Mouse (Mus musculus) embryonic facial prominence, embryonic 14.5 days (tissue): ENCODE measurements around the gene Cfap61. TPM values are rescaled to one million over a fixed set of nuclear protein-coding genes. Genes with fewer than 3 reads are reported as not detected.

Experiments
- ATAC-seq: fragments of 200-750 bp; cut with Nextera tagmentation; 2 replicates; pipeline ENCODE4 v1.8.0; 2017; ENCODE audit warnings: low read depth, moderate number of reproducible peaks, moderate TSS enrichment
- DNase-seq: peaks from one replicate; pipeline ENCODE4 v3.0.0-alpha.2; 2015; ENCODE audit warnings: low spot score
- H3K27ac ChIP-seq: fragments of 300-500 bp; sonication (generic); replicated peaks from 2 replicates; pipeline ENCODE4 v1.5.1; 2014; ENCODE audit warnings: low read depth, mild to moderate bottlenecking, low read length, moderate library complexity
- H3K27me3 ChIP-seq: fragments of 300-500 bp; sonication (generic); replicated peaks from 2 replicates; pipeline ENCODE4 v1.6.1; 2014; ENCODE audit warnings: low read length; ENCODE audit not compliant: control insufficient read depth, insufficient read depth
- H3K36me3 ChIP-seq: fragments of 300-500 bp; sonication (generic); 2 replicates; pipeline ENCODE4 v1.6.1; 2014; ENCODE audit warnings: low read length, mixed read lengths; ENCODE audit not compliant: control insufficient read depth, insufficient read depth
- H3K4me1 ChIP-seq: fragments of 300-500 bp; sonication (generic); 2 replicates; pipeline ENCODE4 v1.6.1; 2014; ENCODE audit warnings: antibody characterized with exemption, low read length; ENCODE audit not compliant: control insufficient read depth, insufficient read depth
- H3K4me2 ChIP-seq: fragments of 300-500 bp; sonication (generic); 2 replicates; pipeline ENCODE4 v1.6.1; 2014; ENCODE audit warnings: low read depth, mild to moderate bottlenecking, low read length, moderate library complexity, mixed read lengths
- H3K4me3 ChIP-seq: fragments of 300-500 bp; sonication (generic); 2 replicates; pipeline ENCODE4 v1.5.1; 2014; ENCODE audit warnings: low read depth, mild to moderate bottlenecking, low read length
- H3K9ac ChIP-seq: fragments of 300-500 bp; sonication (generic); 2 replicates; pipeline ENCODE4 v1.6.1; 2014; ENCODE audit warnings: low read depth, mild to moderate bottlenecking, low read length, moderate library complexity, mixed read lengths
- H3K9me3 ChIP-seq: fragments of 300-500 bp; sonication (generic); 2 replicates; pipeline ENCODE4 v1.6.1; 2016; ENCODE audit warnings: low read length; ENCODE audit not compliant: control insufficient read depth
- WGBS: fragments of 180-500 bp; shearing (Covaris S2); extraction: QIAGEN DNeasy Blood & Tissue Kit; methylation state at CpG from one replicate; pipeline ENCODE4 v1.1.7; 2014; 5-methylcytosine and 5-hydroxymethylcytosine counted together
- polyA plus RNA-seq: library from polyadenylated mRNA; unstranded; fragments of >200 nt; fragmentation: Nextera tagmentation; extraction: Ambion mirVana; gene quantifications from 2 replicates; pipeline ENCODE4 v1.2.1, GENCODE M21; 2014

The Cfap61 gene
- polyA plus RNA-seq, 1 experiment from 2014 or later, result 2.0 TPM

DNA sequence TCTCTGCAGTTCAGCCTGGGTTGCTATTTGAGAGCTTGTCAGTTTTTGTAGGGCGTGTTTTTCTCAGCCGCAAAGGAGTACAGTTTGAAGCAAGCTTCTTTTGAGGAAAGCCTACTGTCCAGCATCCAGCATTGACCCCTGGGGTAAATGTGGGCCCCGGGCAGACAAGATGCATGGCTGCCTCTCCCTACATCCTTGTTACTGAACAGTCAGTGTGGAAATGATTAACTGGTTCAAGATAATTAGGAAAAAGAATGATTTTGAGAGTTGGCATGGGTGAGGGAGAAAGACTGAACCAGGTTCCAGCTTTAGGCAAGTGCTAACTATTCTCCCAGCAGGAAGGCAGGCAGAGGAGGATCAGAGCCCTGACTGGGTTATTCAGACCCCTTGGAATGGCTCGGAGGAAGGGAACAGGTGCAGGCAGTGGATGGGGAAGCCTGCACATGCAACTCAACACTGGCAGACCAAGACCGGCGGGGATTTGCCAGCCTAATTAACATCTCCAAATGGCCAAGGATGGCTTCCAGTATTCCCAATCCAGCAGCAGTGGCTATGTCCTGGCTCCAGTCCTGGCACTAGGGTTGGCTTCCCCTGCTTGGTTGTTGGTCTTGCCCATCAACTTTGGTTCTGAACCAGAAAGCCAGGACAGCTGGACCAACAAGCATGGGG, 315.8 kb downstream of the Cfap61 start:
- no peak overlapping the region for H3K9ac ChIP-seq
- no peaks in the 10 kb centered on the region for H3K36me3 ChIP-seq
- 73% methylated on average over 6 of the region's 6 CpGs for WGBS
- H3K27me3 ChIP-seq, result no peaks in the 10 kb centered on the region
- ATAC-seq (no peak), DNase-seq (no peak)
- H3K4me2 ChIP-seq, result no peak overlapping the region
- no peak overlapping the region for H3K4me3 ChIP-seq
- H3K27ac ChIP-seq, result no peak overlapping the region
- H3K4me1 ChIP-seq, result peaks cover 10% of the 10 kb centered on the region; the same call in 1 of the 2 replicates
- no peaks in the 10 kb centered on the region for H3K9me3 ChIP-seq

DNA sequence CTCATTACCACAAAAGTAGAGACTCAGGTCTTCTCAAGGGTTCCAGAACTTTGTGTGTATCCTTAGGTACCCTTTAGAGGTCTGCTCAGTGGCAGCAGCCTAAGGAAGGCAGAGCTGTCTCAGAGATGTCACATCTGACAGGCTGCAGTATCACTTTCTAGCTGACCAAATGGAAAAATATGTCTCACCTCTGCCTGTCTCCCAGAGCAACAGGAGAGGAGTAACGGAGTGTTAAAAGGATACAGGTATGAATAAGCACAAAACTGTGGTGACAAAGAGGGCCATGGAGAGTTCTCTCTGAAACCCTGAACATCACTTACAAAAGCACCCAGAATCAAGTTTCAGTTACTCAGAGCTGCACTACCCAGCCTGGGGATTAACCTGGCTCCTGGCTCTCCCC, 319.8 kb downstream of the Cfap61 start:
- no peaks in the 10 kb centered on the region for H3K27me3 ChIP-seq
- 0 out of 2 replicates have a peak, but pooled peaks cover 4% of the 10 kb centered on the region for H3K4me1 ChIP-seq
- no peak overlapping the region for H3K27ac ChIP-seq
- no peak overlapping the region for H3K9ac ChIP-seq
- H3K4me2 ChIP-seq, result no peak overlapping the region
- H3K4me3 ChIP-seq, result no peak overlapping the region
- no peaks in the 10 kb centered on the region for H3K36me3 ChIP-seq
- ATAC-seq (no peak), DNase-seq (no peak)
- WGBS, result 90% methylated on average over 1 of the region's 1 CpGs
- H3K9me3 ChIP-seq, result no peaks in the 10 kb centered on the region

DNA sequence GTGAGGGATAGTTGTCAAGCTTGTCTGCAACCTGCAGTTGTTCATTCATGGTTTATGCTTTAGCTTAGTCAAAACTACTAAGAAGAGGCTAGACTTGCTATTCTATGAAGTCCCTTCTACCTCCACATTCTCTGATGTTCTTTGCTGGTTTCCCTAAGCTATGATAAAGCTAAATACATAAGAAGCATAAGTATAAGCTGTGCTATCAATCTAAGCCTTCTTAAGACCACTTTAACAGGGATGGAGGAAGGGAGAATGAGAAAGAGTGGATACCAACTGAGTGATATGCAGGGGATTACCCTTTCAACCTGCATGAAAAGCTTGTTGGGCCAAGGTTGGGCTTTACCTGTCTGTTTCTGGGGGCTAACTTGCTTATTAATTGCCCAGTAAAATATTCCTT, 321.1 kb downstream of the Cfap61 start:
- no peak for DNase-seq
- 0 out of 2 replicates have a peak, but pooled peaks cover 4% of the 10 kb centered on the region for H3K4me1 ChIP-seq
- ATAC-seq, result no peak

DNA sequence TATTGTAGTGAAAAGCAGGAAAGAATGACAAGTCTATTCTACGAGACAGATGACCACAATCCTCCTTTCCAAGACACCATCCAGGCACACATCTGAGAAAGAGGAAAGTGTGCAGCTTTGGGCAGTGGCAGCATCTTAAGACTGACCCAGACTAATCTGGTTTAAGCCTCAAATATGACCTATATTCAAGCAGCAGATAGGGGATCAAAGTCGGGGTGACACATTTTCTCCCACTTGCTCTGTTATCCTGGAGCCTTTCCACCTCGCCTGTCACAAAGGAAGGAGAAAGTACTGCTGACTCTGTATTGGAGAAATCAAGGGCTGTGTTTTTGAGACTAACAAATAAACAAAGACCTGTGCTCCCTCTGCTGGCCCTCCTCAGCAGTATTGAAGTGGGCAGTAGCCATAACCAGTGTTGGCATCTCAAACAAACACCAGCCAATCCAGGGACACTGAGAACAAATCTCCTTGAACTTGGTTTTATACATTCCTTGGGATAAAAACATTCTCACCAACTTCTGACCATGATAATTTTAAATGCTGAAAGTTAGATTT, 321.8 kb downstream of the Cfap61 start:
- 68% methylated on average over 3 of the region's 3 CpGs for WGBS
- Histone ChIP-seq H3K4me1 (0 out of 2 replicates have a peak, but pooled peaks cover 4% of the 10 kb centered on the region), H3K9ac (no peak overlapping the region), H3K36me3 (no peaks in the 10 kb centered on the region), H3K27ac (no peak overlapping the region), H3K9me3 (no peaks in the 10 kb centered on the region), H3K27me3 (no peaks in the 10 kb centered on the region), H3K4me2 (no peak overlapping the region), H3K4me3 (no peak overlapping the region)
- 0 out of 2 replicates have a peak, but pooled peaks have one; percentile 27 for ATAC-seq
- DNase-seq, result peak; percentile 26

More for the DNA sequence above, 321.1 kb downstream of the Cfap61 start:
- no peak overlapping the region for H3K4me3 ChIP-seq
- H3K4me2 ChIP-seq, result no peak overlapping the region
- no peak overlapping the region for H3K27ac ChIP-seq
- no peaks in the 10 kb centered on the region for H3K9me3 ChIP-seq
- H3K9ac ChIP-seq, result no peak overlapping the region
- no peaks in the 10 kb centered on the region for H3K36me3 ChIP-seq
- H3K27me3 ChIP-seq, result no peaks in the 10 kb centered on the region

DNA sequence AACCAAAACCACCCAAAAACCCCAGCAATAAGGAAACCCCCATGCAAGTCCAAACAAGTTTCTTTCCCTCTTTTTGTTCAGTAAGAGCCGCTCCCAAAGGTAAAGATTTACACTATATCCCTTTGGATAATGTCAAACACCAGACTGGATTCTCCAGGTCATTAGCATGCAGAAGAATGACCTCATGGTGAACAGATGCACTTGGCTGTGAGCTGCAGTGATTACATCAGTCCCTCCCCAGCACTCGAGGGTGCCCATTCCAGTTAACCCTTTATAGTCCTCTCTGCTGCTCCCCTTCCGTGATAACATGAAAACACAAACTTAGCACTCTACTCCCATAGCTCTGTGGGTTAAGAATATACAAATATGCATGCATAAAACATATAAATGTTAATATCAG, 322.5 kb downstream of the Cfap61 start:
- no peak overlapping the region for H3K9ac ChIP-seq
- no peaks in the 10 kb centered on the region for H3K9me3 ChIP-seq
- WGBS, result 33% methylated on average over 3 of the region's 3 CpGs
- DNase-seq, result peak; percentile 60
- ATAC-seq, result no peak
- H3K27me3 ChIP-seq, result no peaks in the 10 kb centered on the region
- no peak overlapping the region for H3K27ac ChIP-seq
- H3K4me1 ChIP-seq, result 0 out of 2 replicates have a peak, but pooled peaks cover 4% of the 10 kb centered on the region
- no peak overlapping the region for H3K4me3 ChIP-seq
- no peaks in the 10 kb centered on the region for H3K36me3 ChIP-seq
- no peak overlapping the region for H3K4me2 ChIP-seq

DNA sequence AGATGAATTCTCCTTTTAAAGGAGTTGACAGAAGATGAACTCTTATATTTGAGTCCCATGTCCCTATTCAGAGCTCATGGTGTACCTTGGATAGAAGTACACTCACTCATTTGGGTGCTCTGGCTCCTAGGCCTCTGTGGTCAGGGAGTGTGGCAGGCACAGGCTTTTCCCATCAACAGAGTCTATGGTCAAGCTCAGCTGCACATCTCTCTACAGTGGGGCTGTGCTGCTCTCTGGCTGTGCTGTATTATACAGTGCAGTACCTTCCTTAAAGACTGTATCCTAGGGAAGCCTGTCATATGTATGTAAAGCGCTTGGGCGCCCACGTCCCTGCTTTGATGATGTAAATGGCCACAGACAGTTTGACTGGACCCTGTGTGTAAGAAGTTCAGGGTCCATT, 323.0 kb downstream of the Cfap61 start:
- H3K4me1 ChIP-seq, result 0 out of 2 replicates have a peak, but pooled peaks cover 4% of the 10 kb centered on the region
- no peak overlapping the region for H3K4me2 ChIP-seq
- H3K27me3 ChIP-seq, result no peaks in the 10 kb centered on the region
- no peak overlapping the region for H3K27ac ChIP-seq
- H3K4me3 ChIP-seq, result no peak overlapping the region
- whole genome bisulfite sequencing, result 80% methylated on average over 3 of the region's 3 CpGs
- DNase-seq (no peak), ATAC-seq (no peak)
- H3K9me3 ChIP-seq, result no peaks in the 10 kb centered on the region
- H3K36me3 ChIP-seq, result no peaks in the 10 kb centered on the region
- no peak overlapping the region for H3K9ac ChIP-seq

DNA sequence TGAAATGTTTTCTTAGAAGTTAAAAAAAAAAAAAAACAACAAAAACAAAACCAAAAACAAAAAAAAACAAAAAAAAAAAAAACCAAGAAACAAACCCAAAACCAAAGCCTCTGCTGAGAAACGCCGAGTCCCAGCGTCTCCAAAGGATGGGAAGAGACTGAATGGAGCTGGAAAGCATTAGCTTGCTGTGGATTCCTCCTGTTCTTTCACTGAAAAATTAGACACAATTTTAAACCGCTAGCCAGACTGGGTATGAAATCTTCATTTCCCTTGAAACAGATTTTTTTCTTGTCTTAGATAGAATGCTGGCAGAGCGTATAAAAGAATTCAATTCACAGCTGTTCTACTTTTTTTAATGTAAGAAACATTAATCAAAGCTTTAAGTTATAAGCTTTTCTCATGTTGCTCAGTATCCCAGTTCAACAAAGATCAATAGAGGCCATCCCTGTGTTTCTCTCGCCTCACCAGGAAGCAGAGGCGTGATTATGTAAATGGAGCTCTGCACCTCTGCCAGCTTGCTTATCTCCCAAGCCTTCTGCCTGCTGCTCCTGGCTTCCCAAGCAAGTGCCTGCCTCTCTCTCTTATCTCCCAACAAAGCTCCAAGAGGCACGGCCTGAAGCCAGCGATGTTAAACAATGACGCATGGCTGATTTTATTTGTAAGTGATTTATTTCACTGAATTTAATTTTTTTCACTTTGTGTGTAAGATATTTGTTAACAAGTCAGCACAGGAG, 324.3 kb downstream of the Cfap61 start:
- 34% methylated on average over 10 of the region's 10 CpGs for WGBS
- Histone ChIP-seq H3K36me3 (no peaks in the 10 kb centered on the region), H3K9me3 (no peaks in the 10 kb centered on the region), H3K4me3 (no peak overlapping the region), H3K4me1 (0 out of 2 replicates have a peak, but pooled peaks cover 4% of the 10 kb centered on the region), H3K9ac (no peak overlapping the region; the same call in 1 of the 2 replicates), H3K4me2 (no peak overlapping the region), H3K27me3 (no peaks in the 10 kb centered on the region), H3K27ac (no peak overlapping the region)
- no peak for ATAC-seq
- peak; percentile 27 for DNase-seq

DNA sequence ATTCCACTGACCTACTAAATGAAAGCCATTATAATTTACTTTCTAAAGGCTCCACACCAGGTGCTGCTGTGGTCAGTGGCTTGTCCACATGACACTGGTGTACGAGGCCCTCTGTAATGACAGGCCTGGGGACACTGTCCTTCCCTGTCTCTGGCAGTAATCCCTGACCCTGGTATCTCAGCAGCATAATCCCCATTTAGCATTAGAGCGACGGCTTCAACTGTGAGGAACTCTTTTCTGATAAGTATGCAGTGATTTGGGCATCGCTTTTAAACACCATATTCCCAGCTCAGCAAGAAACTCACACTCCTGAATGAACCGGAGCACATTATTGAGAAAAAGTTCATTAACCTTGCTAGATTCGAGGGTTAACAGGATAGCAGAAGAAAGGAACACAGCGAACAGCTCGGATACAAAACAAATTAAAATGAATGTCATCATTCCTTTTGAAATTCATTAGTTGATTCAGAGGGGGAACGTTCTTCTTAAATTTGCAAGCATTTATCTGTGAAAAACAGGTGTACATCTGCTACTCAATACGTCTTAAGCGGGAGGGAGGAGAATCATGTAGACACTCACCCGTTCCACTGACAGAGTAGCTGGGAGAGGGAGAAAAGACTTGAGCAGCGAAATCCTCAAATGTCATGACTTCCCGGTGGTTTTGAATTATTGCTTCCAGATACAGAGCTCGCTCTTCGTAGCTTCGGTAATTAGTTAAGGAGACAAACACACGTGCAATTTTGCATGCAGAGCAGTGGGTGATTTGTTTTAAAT, 325.4 kb downstream of the Cfap61 start:
- Histone ChIP-seq H3K4me3 (no peak overlapping the region), H3K4me2 (no peak overlapping the region), H3K9me3 (no peaks in the 10 kb centered on the region), H3K27me3 (no peaks in the 10 kb centered on the region), H3K4me1 (0 out of 2 replicates have a peak, but pooled peaks cover 4% of the 10 kb centered on the region), H3K36me3 (no peaks in the 10 kb centered on the region), H3K9ac (no peak overlapping the region), H3K27ac (no peak overlapping the region)
- ATAC-seq (no peak), DNase-seq (no peak)
- 41% methylated on average over 18 of the region's 18 CpGs for WGBS
